Mouse (Mus musculus): ENCODE measurements around the gene Srebf1.

DNA sequence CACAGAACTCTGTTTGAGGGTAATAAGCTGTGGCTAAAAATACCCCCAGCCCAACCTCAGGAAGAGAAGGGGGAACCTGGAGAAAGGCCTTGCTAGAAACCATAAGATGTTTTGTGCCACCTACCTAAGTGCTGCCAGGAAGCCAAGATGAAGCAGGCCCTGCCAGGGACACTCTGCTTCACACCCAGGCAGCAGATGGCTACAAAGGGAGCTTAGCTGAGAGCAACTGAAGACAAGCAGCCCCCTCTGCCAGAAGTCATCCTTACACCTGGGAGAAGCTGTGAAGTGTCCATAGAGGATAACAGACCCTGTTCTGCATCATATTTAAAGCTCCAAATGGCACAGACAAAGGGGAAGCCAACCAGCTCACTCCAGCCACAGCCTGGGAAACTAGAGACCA lies 23.7 kb upstream of the Srebf1 start:
- no peak for TF ChIP-seq CTCF (conservative IDR thresholded peaks at IDR 0.05; ENCODE audit: insufficient read depth, insufficient read length, low read depth, low read length)
- no peak for TF ChIP-seq POLR2A (IDR thresholded peaks at IDR 0.05; ENCODE audit: low read depth, low read length)
